Mouse (Mus musculus) forebrain, embryonic 11.5 days (tissue): ENCODE data around the gene Nenf. TPM values are rescaled to one million over a fixed set of nuclear protein-coding genes. Genes with fewer than 3 reads are reported as not detected.

ENCODE experiments used
- ATAC-seq: fragments of 200-750 bp; cut with Nextera tagmentation; replicated peaks from 2 replicates; pipeline ENCODE4 v1.8.0; 2017; ENCODE audit warnings: moderate TSS enrichment; ENCODE audit not compliant: low FRiP score
- DNase-seq: peaks from one replicate; pipeline ENCODE4 v3.0.0-alpha.2; 2017; ENCODE audit warnings: low spot score
- H3K27ac ChIP-seq: fragments of 300-500 bp; sonication (generic); 2 replicates; pipeline ENCODE4 v1.5.1; 2014; ENCODE audit warnings: low read depth, low read length
- H3K27me3 ChIP-seq: fragments of 300-500 bp; sonication (generic); 2 replicates; pipeline ENCODE4 v1.6.1; 2014; ENCODE audit warnings: mild to moderate bottlenecking, low read length, mixed read lengths; ENCODE audit not compliant: control insufficient read depth, insufficient read depth
- H3K36me3 ChIP-seq: fragments of 300-500 bp; sonication (generic); 2 replicates; pipeline ENCODE4 v1.6.1; 2014; ENCODE audit warnings: mild to moderate bottlenecking, low read length, moderate library complexity, mixed read lengths; ENCODE audit not compliant: control insufficient read depth, insufficient read depth
- H3K4me1 ChIP-seq: fragments of 300-500 bp; sonication (generic); replicated peaks from 2 replicates; pipeline ENCODE4 v1.6.1; 2014; ENCODE audit warnings: low read length, mixed read lengths; ENCODE audit not compliant: control insufficient read depth, insufficient read depth
- H3K4me2 ChIP-seq: fragments of 300-500 bp; sonication (generic); 2 replicates; pipeline ENCODE4 v1.6.1; 2014; ENCODE audit warnings: low read depth, mild to moderate bottlenecking, low read length, moderate library complexity, mixed read lengths; ENCODE audit not compliant: severe bottlenecking
- H3K4me3 ChIP-seq: fragments of 300-500 bp; sonication (generic); 2 replicates; pipeline ENCODE4 v1.5.1; 2014; ENCODE audit warnings: low read depth, low read length
- H3K9ac ChIP-seq: fragments of 300-500 bp; sonication (generic); 2 replicates; pipeline ENCODE4 v1.6.1; 2014; ENCODE audit warnings: low read length
- H3K9me3 ChIP-seq: fragments of 300-500 bp; sonication (generic); 2 replicates; pipeline ENCODE4 v1.6.1; 2016; ENCODE audit warnings: low read length, mixed read lengths; ENCODE audit not compliant: control insufficient read depth
- WGBS: fragments of 180-500 bp; shearing (Covaris S2); extraction: QIAGEN DNeasy Blood & Tissue Kit; methylation state at CpG from one replicate; pipeline ENCODE4 v1.1.7; 2014; 5-methylcytosine and 5-hydroxymethylcytosine counted together
- polyA plus RNA-seq: library from polyadenylated mRNA; unstranded; fragments of >200 nt; fragmentation: Nextera tagmentation; extraction: Ambion mirVana; gene quantifications from 2 replicates; pipeline ENCODE4 v1.2.1, GENCODE M21; 2014

Gene Nenf
- polyA plus RNA-seq, 1 experiment from 2014 or later, result 57.6 TPM

DNA sequence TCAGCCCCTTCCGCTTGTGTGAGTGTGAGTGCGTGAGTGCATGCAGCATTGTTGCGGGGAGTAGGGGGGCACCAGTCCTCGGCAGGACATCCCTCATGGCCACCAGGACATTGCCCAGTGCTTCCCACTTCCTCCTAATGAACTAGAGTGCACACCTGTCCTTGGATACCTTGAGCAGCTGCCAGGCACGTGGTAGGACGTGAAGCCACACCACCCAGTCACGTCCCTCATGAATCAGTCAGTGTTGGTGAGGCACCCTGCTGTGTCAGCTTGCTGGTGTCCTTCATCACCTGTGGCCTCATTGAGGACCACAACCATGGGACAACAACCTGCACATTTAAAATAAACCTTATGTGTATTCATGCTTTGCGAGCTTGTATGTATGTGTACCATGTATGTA lies 33.5 kb downstream of the Nenf start:
- Histone ChIP-seq H3K27ac (no peak overlapping the region), H3K9me3 (no peaks in the 10 kb centered on the region), H3K4me2 (no peak overlapping the region), H3K27me3 (no peaks in the 10 kb centered on the region), H3K4me1 (no peaks in the 10 kb centered on the region), H3K4me3 (no peak overlapping the region), H3K36me3 (no peaks in the 10 kb centered on the region), H3K9ac (no peak overlapping the region)
- ATAC-seq (no peak), DNase-seq (no peak)
- 90% methylated on average over 8 of the region's 8 CpGs for WGBS

DNA sequence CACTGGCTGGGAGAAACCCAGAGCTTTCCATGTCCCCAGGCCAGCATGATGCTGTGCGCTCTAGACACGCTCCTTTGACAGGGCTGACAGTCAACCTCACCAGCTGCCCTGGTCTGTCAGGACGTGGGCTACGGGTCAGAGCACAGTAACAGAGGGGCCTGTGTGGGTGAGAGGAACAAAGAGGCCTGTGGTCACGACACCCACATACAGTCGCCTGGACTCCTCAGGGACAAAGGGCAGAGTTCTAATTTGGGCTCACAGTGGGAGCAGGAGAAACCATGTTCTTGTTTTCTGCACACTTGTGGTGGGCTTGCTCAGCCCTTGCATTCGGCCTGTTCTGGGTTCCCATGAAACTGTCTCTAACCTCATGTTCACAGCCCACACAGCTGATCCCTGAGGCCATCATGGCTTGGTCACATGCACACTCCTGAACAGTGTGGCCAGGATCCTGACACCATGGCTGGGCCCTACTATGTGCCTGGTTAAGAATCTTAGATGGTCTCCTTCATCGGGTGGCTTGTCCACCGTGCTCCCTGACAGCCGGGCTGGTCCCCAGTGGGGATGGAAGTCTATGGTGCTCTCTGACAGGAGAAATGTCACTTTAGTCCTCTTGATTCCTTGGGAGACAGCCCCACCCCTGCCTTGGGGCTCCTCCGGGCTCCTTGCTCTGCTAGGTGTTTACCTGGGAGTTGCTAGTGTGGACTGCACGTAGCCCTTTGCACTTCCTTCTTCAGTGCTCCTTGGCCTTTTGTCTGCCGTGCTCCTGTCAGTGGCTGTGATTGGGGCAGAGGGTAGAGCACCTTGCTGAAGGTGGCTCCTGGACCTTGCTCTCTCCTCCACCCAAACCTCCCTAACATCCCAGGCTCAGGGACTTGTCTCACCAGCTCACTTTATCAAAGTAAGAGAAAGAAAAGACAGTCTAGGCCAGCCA lies 34.6 kb downstream of the Nenf start:
- DNase-seq, result no peak
- Histone ChIP-seq H3K4me3 (no peak overlapping the region), H3K27ac (no peak overlapping the region), H3K9me3 (no peaks in the 10 kb centered on the region), H3K9ac (no peak overlapping the region), H3K27me3 (no peaks in the 10 kb centered on the region), H3K4me2 (no peak overlapping the region), H3K36me3 (no peaks in the 10 kb centered on the region), H3K4me1 (no peaks in the 10 kb centered on the region)
- 82% methylated on average over 13 of the region's 13 CpGs for WGBS
- no peak for ATAC-seq

DNA sequence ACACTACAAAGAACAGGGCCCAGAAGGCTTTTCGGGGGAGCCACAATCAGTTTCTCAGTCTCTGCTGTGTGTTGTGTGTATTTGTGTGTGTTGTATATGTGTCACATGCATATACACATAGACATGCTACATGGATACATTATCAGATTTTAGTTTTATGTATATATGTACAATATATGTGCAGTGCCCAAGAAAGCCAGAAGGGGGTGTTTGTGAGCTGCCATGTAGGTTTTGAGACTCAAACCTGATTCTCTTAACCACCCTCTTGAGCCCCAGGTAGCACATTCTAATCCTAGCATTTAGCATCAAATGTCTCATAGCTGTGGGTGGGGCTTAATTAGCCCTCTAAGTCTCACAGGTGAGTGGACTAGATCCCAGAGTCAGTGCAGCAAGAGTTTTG lies 35.7 kb downstream of the Nenf start:
- H3K36me3 ChIP-seq, result no peaks in the 10 kb centered on the region
- H3K4me2 ChIP-seq, result no peak overlapping the region
- H3K4me3 ChIP-seq, result no peak overlapping the region
- ATAC-seq (no peak), DNase-seq (no peak)
- no peak overlapping the region for H3K9ac ChIP-seq
- H3K4me1 ChIP-seq, result no peaks in the 10 kb centered on the region
- no peaks in the 10 kb centered on the region for H3K9me3 ChIP-seq
- 89% methylated on average over 1 of the region's 1 CpGs for WGBS
- no peak overlapping the region for H3K27ac ChIP-seq
- no peaks in the 10 kb centered on the region for H3K27me3 ChIP-seq

DNA sequence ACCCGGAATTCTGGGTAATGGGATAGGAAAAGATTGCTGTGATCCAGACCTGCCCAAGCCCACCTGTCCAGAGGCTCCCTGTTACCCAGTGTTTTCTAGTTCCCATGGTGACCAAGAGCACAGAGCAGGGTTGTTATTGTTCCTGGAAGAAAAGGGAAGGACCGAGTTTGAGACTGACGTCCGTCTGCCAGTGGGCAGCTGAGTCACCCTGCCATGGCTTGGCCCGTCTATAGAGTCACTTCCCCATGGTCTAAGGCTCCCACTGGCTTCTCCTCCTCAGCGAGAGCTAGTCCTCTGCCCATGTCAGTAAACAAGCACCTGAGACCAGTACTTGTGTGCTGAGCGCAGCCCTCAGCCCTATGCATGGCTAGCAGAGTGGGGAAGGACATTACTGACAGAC lies 36.8 kb downstream of the Nenf start:
- ATAC-seq (no peak), DNase-seq (no peak)
- 61% methylated on average over 7 of the region's 7 CpGs for WGBS
- H3K9ac ChIP-seq, result no peak overlapping the region
- H3K27me3 ChIP-seq, result no peaks in the 10 kb centered on the region
- no peaks in the 10 kb centered on the region for H3K36me3 ChIP-seq
- no peak overlapping the region for H3K4me3 ChIP-seq
- H3K27ac ChIP-seq, result no peak overlapping the region
- H3K4me1 ChIP-seq, result no peaks in the 10 kb centered on the region
- H3K9me3 ChIP-seq, result no peaks in the 10 kb centered on the region
- no peak overlapping the region for H3K4me2 ChIP-seq

DNA sequence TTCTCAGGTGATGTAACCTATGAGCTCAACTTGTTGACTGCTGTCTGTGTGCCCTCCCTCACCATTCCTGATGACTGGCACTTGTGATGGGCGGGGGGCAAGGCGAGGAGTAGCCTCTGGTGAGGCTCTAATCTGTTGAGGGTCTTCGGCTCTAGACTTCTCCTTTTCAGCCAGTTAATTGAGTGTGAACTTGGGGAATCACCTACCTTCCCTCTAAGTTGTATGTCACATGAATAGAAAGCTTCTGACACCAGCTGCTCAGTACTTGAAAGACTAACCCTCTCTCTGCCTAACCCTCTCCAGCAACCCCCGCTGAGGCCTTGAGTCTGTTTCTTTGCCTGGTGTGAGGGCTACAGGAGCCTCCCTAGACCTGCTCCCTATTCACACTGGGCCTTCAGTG lies 39.7 kb downstream of the Nenf start:
- no peaks in the 10 kb centered on the region for H3K36me3 ChIP-seq
- H3K4me2 ChIP-seq, result no peak overlapping the region
- H3K9me3 ChIP-seq, result no peaks in the 10 kb centered on the region
- H3K27ac ChIP-seq, result no peak overlapping the region
- no peaks in the 10 kb centered on the region for H3K27me3 ChIP-seq
- ATAC-seq (no peak), DNase-seq (no peak)
- H3K4me3 ChIP-seq, result no peak overlapping the region
- H3K4me1 ChIP-seq, result no peaks in the 10 kb centered on the region
- no peak overlapping the region for H3K9ac ChIP-seq
- whole genome bisulfite sequencing, result 80% methylated on average over 4 of the region's 4 CpGs

DNA sequence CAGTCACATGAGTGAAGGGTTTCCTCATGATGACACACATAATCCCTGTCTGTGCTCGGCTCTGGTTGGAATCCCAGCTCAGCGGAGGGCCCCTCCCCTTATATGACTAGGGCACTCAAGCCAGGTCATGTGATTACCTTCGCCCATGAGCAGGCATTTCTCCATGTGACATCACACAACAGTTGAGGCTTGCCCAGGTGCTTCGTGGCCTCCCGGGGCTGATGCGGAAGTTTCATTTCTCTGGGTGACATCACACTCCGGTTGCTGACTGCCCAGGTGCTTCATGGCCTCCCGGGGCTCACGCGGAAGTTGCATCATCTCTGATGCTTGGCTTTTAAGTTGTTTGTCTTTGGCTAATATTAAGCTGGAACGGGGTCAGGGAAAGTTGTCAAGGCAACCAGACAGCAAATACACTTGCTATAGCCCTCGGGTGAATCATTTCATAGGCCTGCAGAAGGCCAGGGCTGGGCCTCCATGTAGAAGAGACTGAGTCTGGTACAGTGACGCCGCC lies 40.4 kb downstream of the Nenf start:
- Histone ChIP-seq H3K9ac (no peak overlapping the region), H3K9me3 (no peaks in the 10 kb centered on the region), H3K4me3 (no peak overlapping the region), H3K4me2 (no peak overlapping the region), H3K36me3 (no peaks in the 10 kb centered on the region), H3K4me1 (no peaks in the 10 kb centered on the region), H3K27me3 (no peaks in the 10 kb centered on the region), H3K27ac (no peak overlapping the region)
- 82% methylated on average over 14 of the region's 14 CpGs for WGBS
- DNase-seq (no peak), ATAC-seq (no peak)

DNA sequence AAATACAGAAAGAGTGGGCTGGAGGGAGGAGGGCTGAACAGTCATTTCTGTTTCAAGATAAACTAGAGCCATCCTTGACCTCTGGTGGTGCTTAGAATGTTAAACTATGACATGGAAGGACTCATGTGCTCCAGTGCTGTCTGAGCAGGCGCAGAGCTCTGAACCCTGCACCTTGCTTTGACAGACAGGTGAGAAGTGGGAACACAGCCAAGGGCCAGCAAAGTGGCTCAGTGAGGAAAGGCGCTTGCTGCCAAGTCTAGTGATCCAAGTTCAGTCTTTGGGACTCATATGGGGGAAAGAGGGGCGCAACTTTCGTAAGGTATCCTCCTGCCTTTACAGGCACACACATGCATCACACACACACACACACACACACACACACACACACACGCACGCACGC lies 41.8 kb downstream of the Nenf start:
- Histone ChIP-seq H3K27ac (no peak overlapping the region), H3K27me3 (no peaks in the 10 kb centered on the region), H3K36me3 (no peaks in the 10 kb centered on the region), H3K4me1 (no peaks in the 10 kb centered on the region), H3K9me3 (no peaks in the 10 kb centered on the region), H3K4me3 (no peak overlapping the region), H3K4me2 (no peak overlapping the region), H3K9ac (no peak overlapping the region)
- 91% methylated on average over 7 of the region's 7 CpGs for WGBS
- DNase-seq (no peak), ATAC-seq (no peak)

DNA sequence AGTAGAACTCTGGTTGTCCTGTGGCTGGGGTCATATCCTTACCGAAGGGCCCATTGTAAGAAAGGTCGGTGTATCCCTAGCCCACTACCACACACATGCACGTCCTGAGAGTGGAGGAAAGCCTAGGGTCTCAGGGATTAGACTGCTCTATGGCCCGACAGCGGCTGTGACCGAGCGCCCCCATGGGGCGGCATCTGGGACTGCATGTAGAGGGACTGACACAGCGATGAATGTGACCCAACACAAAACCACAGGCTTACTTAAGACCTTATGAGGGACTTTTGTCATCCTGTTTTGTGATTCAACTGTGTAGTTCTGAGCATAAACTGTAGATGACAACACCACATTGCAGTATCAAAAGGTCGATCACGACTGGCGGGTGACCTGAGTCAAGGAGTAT lies 42.5 kb downstream of the Nenf start:
- Histone ChIP-seq H3K27me3 (no peaks in the 10 kb centered on the region), H3K9ac (no peak overlapping the region), H3K4me3 (no peak overlapping the region), H3K27ac (no peak overlapping the region), H3K9me3 (no peaks in the 10 kb centered on the region), H3K36me3 (no peaks in the 10 kb centered on the region), H3K4me1 (no peaks in the 10 kb centered on the region), H3K4me2 (no peak overlapping the region; the same call in 1 of the 2 replicates)
- ATAC-seq, result peak; percentile 73
- peak; percentile 91 for DNase-seq
- 5% methylated on average over 12 of the region's 12 CpGs for WGBS

DNA sequence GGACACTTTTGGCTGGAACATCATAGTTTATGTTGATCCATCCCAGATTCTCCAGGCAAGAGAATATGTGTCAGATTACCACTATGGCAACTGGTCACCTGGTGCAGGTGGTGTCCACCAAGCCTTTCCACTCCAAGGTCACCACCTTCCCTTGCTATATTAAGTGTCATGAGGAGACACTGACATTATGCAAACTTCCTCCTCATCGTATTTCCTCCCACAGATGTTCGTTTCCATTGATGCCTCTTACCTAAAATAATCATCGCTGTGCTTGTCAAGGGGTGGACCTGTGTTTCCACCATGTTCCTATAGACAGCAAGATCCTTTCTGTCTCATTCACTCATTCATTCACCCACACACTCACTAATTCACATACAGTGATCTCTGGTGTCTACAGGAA lies 45.3 kb downstream of the Nenf start:
- Histone ChIP-seq H3K27me3 (no peaks in the 10 kb centered on the region), H3K27ac (no peak overlapping the region), H3K4me3 (no peak overlapping the region), H3K4me2 (no peak overlapping the region), H3K4me1 (no peaks in the 10 kb centered on the region), H3K36me3 (no peaks in the 10 kb centered on the region), H3K9ac (no peak overlapping the region), H3K9me3 (no peaks in the 10 kb centered on the region)
- ATAC-seq, result no peak
- WGBS, result 88% methylated on average over 3 of the region's 3 CpGs
- DNase-seq, result no peak
